In the genomic region with DNA sequence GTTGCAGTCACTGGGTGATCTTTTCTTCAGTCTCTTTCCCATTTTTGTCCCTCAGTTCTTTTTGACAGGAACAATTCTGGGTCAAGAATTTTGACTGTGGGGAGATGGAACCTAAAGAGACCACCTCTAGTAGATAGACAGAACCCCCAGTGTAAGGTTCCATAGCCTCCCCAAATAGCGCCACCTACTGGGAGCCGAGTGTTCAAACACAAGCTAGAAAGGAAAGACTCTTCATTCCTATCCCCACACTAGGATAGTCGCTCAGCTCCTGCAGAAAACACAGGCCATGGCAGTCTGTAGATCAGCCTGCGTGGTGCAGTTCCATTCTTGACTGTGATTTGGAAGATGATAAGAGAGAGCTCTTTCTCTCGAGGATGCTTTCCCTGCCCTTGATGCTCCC, we compare ENCODE assay signal across 9 mouse cellular contexts.
DNase-seq lines count a peak whose midpoint lies in the region; TF ChIP-seq lines count a peak whose summit lies in the region.
"Had no signal": no experiment of that assay in that cellular context is flagged by ENCODE, and none has a peak within 500 bp of the region (broad histone marks: within the 10 kb centered on the region; RNA-seq: fewer than 3 reads in every experiment).

No protein-coding gene starts in this region.

- H3K4me1 ChIP-seq in ES-E14 (ENCODE audit: control insufficient read depth in 2 of 2, insufficient read depth in 2 of 2, low read length in 2 of 2, poor library complexity in 1 of 2), result peaks cover 22 to 29% of the 10 kb centered on the region in 2 experiments

- H3K4me3 ChIP-seq in ES-E14 (ENCODE audit: insufficient read depth in 1 of 2, low read depth in 1 of 2, low read length in 2 of 2, poor library complexity in 1 of 2, severe bottlenecking in 1 of 2), result peak overlapping the region; percentile 20 to 33; a peak in 2 of 4 replicates

- DNase-seq in cerebellum, postnatal 10 days, result peak; percentile 51 to 60
- DNase-seq in cerebellum, adult 9-11 months, result no peak
- peak; percentile 22 for DNase-seq in left cerebral cortex, postnatal 4 days
- DNase-seq in left cerebral cortex, adult 11 months (ENCODE audit: low spot score), result no peak
- DNase-seq in ES-E14 (ENCODE audit: low read depth, low spot score), result peak; percentile 63
- DNase-seq in lung, postnatal 36 days, result peak; percentile 16
- DNase-seq in cerebellum, adult 18-20 months, result no peak
- DNase-seq in spleen, postnatal 36 days (ENCODE audit: low spot score in 2 of 2), result no peak

- in situ Hi-C loops in ES-E14 (cut with MboI; ENCODE audit: low sequenced_read_pairs in 2 of 2, unreplicated experiment in 2 of 2), result no loop called here

- H3K36me3 ChIP-seq in ES-E14 (ENCODE audit: control insufficient read depth, insufficient read depth, low read length, poor library complexity, severe bottlenecking), result no peaks in the 10 kb centered on the region

- peak overlapping the region; percentile 54 for H3K9ac ChIP-seq in ES-E14 (ENCODE audit: insufficient read depth, low read depth, low read length, poor library complexity, severe bottlenecking)
- H3K9ac ChIP-seq: hindbrain, embryonic 14.5 days had no signal

- intact Hi-C loops in left cerebral cortex, postnatal 4 days (cut with DNase I), result no loop called here

- no peaks in the 10 kb centered on the region for H3K9me3 ChIP-seq in ES-E14 (ENCODE audit: control insufficient read depth, insufficient read depth, low read depth, low read length)

- no peak overlapping the region for H3K27ac ChIP-seq in ES-E14 (ENCODE audit: insufficient read depth, low read depth, low read length, poor library complexity, severe bottlenecking)
- H3K27ac ChIP-seq: hindbrain, embryonic 14.5 days had no signal

TF ChIP-seq in ES-E14, 5 proteins besides CTCF, POLR2A, EP300 and RAD21:
- TF ChIP-seq ZNF384 (IDR thresholded peaks at IDR 0.05; ENCODE audit: low read depth, low read length) (no peak), HCFC1 (IDR thresholded peaks at IDR 0.05; ENCODE audit: borderline replicate concordance, insufficient read depth, low read length) (no peak), MAFK (IDR thresholded peaks at IDR 0.05; ENCODE audit: insufficient read depth, low read depth, low read length) (no peak), CHD2 (IDR thresholded peaks at IDR 0.05; ENCODE audit: low read depth, low read length) (no peak), ZC3H11A (IDR thresholded peaks at IDR 0.05; ENCODE audit: borderline replicate concordance, low read depth, low read length) (no peak)
TF ChIP-seq in ES-E14: peak in this region for 0.

Comparison
In these comparisons a context has a peak if more than half of its experiments do, and no peak if none do; other contexts are left out.
1. DNase-seq: peak in cerebellum, postnatal 10 days (2 of 2), left cerebral cortex, postnatal 4 days (single experiment), ES-E14 (single experiment) and lung, postnatal 36 days (single experiment); none in cerebellum, adult 9-11 months (single experiment), left cerebral cortex, adult 11 months (single experiment), cerebellum, adult 18-20 months (0 of 2) and spleen, postnatal 36 days (0 of 2).